Mouse (Mus musculus) intestine, postnatal 0 days (tissue): ENCODE results near the gene Nrxn3. TPM values are rescaled to one million over a fixed set of nuclear protein-coding genes. Genes with fewer than 3 reads are reported as not detected.

Source experiments
- ATAC-seq: fragments of 200-750 bp; cut with Nextera tagmentation; 2 replicates; pipeline ENCODE4 v1.8.0; 2017; ENCODE audit warnings: mild to moderate bottlenecking, moderate TSS enrichment, moderate library complexity
- H3K27ac ChIP-seq: fragments of 300-500 bp; sonication (generic); 2 replicates; pipeline ENCODE4 v1.5.1; 2014; ENCODE audit warnings: mild to moderate bottlenecking, low read depth, low read length, moderate library complexity
- H3K27me3 ChIP-seq: fragments of 300-500 bp; sonication (generic); replicated peaks from 2 replicates; pipeline ENCODE4 v1.6.1; 2014; ENCODE audit warnings: low read length, mixed read lengths; ENCODE audit not compliant: control insufficient read depth, insufficient read depth
- H3K36me3 ChIP-seq: fragments of 300-500 bp; sonication (generic); 2 replicates; pipeline ENCODE4 v1.6.1; 2014; ENCODE audit warnings: mild to moderate bottlenecking, moderate library complexity; ENCODE audit not compliant: control insufficient read depth, insufficient read depth
- H3K4me1 ChIP-seq: fragments of 300-500 bp; sonication (generic); replicated peaks from 2 replicates; pipeline ENCODE4 v1.6.1; 2014; ENCODE audit warnings: antibody characterized with exemption, low read length, mixed read lengths; ENCODE audit not compliant: control insufficient read depth, insufficient read depth
- H3K4me2 ChIP-seq: fragments of 300-500 bp; sonication (generic); replicated peaks from 2 replicates; pipeline ENCODE4 v1.6.1; 2014; ENCODE audit warnings: low read depth, mild to moderate bottlenecking, moderate library complexity
- H3K4me3 ChIP-seq: fragments of 300-500 bp; sonication (generic); 2 replicates; pipeline ENCODE4 v1.5.1; 2014; ENCODE audit warnings: low read depth, low read length
- H3K9ac ChIP-seq: fragments of 300-500 bp; sonication (generic); 2 replicates; pipeline ENCODE4 v1.6.1; 2014; ENCODE audit warnings: mild to moderate bottlenecking, low read depth, low read length
- H3K9me3 ChIP-seq: fragments of 300-500 bp; sonication (generic); 2 replicates; pipeline ENCODE4 v1.6.1; 2016; ENCODE audit warnings: mixed run types; ENCODE audit not compliant: control insufficient read depth
- CTCF ChIP-seq: sonication (generic); IDR thresholded peaks from 2 replicates; pipeline ENCODE4 v1.5.1; 2016; ENCODE audit warnings: low read depth, mild to moderate bottlenecking, control low read depth, antibody characterized with exemption, moderate library complexity
- WGBS: fragments of 180-500 bp; shearing (Covaris S2); extraction: QIAGEN DNeasy Blood & Tissue Kit; methylation state at CpG from one replicate; pipeline ENCODE4 v1.1.7; 2014; 5-methylcytosine and 5-hydroxymethylcytosine counted together
- polyA plus RNA-seq: library from polyadenylated mRNA; unstranded; fragments of >200 nt; fragmentation: Nextera tagmentation; extraction: Ambion mirVana; gene quantifications from 2 replicates; pipeline ENCODE4 v1.2.1, GENCODE M21; 2015

Gene Nrxn3
- 0.47 and 0.55 TPM in 2 replicates for polyA plus RNA-seq

DNA sequence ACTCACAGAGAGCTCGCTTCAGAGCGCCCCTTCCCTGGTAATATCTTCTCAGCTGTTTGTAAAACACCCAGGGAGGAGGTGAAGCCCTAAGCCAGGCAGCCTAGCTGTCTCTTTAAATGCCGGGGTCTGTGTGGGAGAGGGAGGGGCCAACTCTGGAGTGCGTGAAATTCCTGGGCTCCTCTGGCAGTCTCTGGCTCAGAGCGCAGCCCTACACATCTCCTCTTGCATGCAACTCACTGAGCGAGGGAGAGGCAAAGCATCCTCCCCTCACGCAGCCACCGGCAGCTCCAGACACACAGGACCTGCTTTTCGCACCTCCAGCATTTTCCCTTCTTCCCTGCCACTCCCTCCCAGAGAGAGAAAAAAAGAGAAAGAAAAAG lies at the start of gene Nrxn3:
Gene Nrxn3 (plus strand): TSS at position 186 of the 380 bp plus-strand sequence.
- no peak within 1 kb of the TSS for H3K4me3 ChIP-seq

DNA sequence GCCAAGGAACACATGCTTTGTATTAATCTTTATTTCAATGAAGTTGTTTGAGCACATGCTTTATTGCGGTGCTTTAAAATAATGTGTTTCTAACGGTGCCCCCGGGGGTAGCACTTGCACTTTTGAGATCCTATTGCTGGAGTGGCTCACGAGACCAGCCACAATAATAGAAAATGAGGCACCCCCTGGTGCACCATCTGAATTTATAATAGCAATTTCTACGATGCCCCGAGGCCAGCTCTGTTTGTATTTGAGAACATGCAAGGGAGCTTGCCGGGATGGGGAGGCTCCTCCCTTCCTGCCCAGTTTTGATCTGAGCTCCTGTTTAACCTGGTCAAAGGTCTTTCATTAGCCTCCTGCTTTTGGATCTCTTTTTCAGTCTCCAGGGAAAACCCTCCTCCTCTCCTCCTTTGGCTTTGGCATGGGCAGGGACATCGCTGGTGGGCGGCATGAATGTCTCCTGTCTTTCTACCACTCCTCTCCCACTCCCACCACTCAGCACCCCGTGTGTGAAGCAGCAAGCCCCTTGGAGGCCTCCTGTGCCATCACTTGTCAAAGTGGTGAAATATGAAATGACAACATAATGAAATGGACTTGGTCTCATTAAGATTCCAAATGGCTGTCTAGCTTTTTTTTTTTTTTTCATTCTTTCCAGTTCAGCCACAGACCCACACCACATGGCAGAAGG lies 18.4 kb upstream of the Nrxn3 start:
- 60% methylated on average over 10 of the region's 10 CpGs for WGBS
- no peaks in the 10 kb centered on the region for H3K36me3 ChIP-seq
- H3K27me3 ChIP-seq, result no peaks in the 10 kb centered on the region
- H3K9ac ChIP-seq, result no peak overlapping the region
- H3K4me3 ChIP-seq, result no peak overlapping the region
- no peak overlapping the region for H3K4me2 ChIP-seq
- H3K9me3 ChIP-seq, result no peaks in the 10 kb centered on the region
- ATAC-seq, result no peak
- no peak for TF ChIP-seq CTCF
- H3K4me1 ChIP-seq, result no peaks in the 10 kb centered on the region
- H3K27ac ChIP-seq, result no peak overlapping the region

More for the DNA sequence above, at the start of gene Nrxn3:
- Histone ChIP-seq H3K36me3 (no peaks in the 10 kb centered on the region), H3K27me3 (no peaks in the 10 kb centered on the region), H3K9me3 (no peaks in the 10 kb centered on the region), H3K27ac (no peak within 1 kb of the TSS), H3K4me1 (no peaks in the 10 kb centered on the region), H3K9ac (no peak within 1 kb of the TSS), H3K4me2 (peak within 1 kb of the TSS; percentile 25)
- no peak for TF ChIP-seq CTCF
- 2% methylated on average over 9 of the region's 9 CpGs for WGBS
- ATAC-seq, result no peak

DNA sequence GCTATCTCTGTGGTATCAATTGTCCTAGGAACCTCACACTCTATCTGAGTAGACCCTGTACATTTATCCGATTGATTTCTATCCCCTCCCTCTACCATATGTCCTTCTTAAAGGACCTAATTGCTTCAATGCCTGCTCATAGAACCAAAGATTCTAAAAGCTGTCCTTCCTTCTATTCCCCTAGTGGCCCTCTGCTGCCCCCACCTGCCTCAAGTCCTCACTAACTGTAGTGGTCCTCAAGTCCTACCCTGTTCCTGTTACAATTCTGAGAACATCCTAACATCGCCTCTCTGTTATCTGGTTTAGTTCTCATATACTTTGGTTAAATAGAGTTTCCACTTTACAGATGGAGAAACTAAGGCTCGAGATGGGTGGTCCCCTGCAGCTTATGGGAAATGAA lies 16.7 kb upstream of the Nrxn3 start:
- ATAC-seq, result no peak
- TF ChIP-seq CTCF, result 0 out of 2 replicates have a peak, but pooled peaks have one; percentile 9
- H3K4me2 ChIP-seq, result no peak overlapping the region
- H3K27me3 ChIP-seq, result no peaks in the 10 kb centered on the region
- no peaks in the 10 kb centered on the region for H3K4me1 ChIP-seq
- no peak overlapping the region for H3K4me3 ChIP-seq
- H3K27ac ChIP-seq, result no peak overlapping the region
- no peaks in the 10 kb centered on the region for H3K9me3 ChIP-seq
- H3K9ac ChIP-seq, result no peak overlapping the region
- WGBS, result 63% methylated on average over 3 of the region's 3 CpGs
- no peaks in the 10 kb centered on the region for H3K36me3 ChIP-seq

DNA sequence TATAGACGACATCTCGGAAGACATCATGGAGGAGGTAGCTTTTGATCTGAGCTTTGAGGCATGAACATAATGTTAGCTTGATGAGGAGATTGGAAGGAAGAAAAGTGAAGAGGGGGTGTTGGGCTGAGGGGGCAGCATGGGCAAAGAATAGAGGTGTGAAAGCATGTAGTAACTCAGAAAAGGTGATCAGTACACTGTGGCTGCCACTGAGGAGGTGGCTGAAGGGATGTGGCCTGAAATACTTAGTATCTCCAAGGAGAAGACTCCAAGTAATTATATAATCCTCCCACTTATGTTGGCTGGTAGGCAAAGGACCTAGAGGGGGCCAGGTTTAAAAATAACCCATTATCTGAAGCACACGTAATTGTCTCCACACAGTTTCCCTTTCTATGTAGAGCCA lies 14.9 kb upstream of the Nrxn3 start:
- no peak for ATAC-seq
- no peaks in the 10 kb centered on the region for H3K9me3 ChIP-seq
- no peaks in the 10 kb centered on the region for H3K27me3 ChIP-seq
- WGBS, result 91% methylated on average over 3 of the region's 3 CpGs
- H3K4me3 ChIP-seq, result no peak overlapping the region
- H3K4me2 ChIP-seq, result no peak overlapping the region
- no peaks in the 10 kb centered on the region for H3K36me3 ChIP-seq
- no peak for TF ChIP-seq CTCF
- no peaks in the 10 kb centered on the region for H3K4me1 ChIP-seq
- no peak overlapping the region for H3K27ac ChIP-seq
- H3K9ac ChIP-seq, result no peak overlapping the region

DNA sequence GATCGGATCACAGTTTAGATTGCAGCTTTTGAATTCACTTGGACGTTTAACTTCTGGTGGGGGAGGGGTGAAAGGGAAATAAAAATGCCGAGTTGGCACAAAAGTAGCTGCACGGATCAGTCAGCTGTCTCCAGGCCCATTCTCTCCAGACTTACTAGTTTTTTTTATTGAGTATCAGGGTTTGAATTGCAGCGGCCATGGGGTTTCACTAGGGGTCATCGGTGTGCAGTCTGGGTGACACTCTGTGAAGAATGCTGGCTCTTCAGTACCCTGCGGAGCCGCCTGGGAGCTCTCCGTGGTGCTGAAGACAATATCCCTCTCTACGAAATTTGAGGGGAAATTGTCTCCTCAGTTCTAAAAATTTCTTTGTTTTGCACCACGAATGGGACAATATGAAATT lies 13.5 kb upstream of the Nrxn3 start:
- TF ChIP-seq CTCF, result peak; percentile 70
- no peaks in the 10 kb centered on the region for H3K4me1 ChIP-seq
- H3K36me3 ChIP-seq, result no peaks in the 10 kb centered on the region
- no peak overlapping the region for H3K4me3 ChIP-seq
- ATAC-seq, result no peak
- H3K9me3 ChIP-seq, result no peaks in the 10 kb centered on the region
- no peak overlapping the region for H3K4me2 ChIP-seq
- no peak overlapping the region for H3K27ac ChIP-seq
- no peaks in the 10 kb centered on the region for H3K27me3 ChIP-seq
- no peak overlapping the region for H3K9ac ChIP-seq
- WGBS, result 10% methylated on average over 11 of the region's 11 CpGs

DNA sequence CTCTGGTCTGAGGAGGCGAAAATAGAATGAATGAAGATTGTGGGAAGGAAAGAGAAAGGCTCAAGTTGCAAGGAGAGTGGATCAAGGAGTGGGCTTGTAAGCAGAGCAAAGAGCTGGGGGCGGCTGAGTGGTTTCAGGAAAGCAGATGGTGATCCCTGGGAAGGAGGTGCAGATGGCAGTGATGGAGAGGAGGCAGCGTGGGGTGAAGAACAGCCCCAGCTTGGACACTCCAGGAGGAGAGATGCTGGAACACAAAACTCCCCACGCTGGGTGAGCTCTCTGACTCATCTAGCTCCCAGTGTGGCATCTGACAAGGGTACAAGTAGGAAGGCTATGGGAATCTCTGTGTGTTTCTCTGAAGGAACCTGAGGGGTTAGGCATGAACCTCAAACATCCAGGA lies 9.2 kb upstream of the Nrxn3 start:
- Histone ChIP-seq H3K4me2 (no peak overlapping the region), H3K4me3 (no peak overlapping the region), H3K9ac (no peak overlapping the region), H3K9me3 (no peaks in the 10 kb centered on the region), H3K4me1 (no peaks in the 10 kb centered on the region), H3K36me3 (no peaks in the 10 kb centered on the region), H3K27ac (no peak overlapping the region), H3K27me3 (no peaks in the 10 kb centered on the region)
- no peak for TF ChIP-seq CTCF
- ATAC-seq, result no peak
- 59% methylated on average over 4 of the region's 4 CpGs for WGBS
